Mouse (Mus musculus) layer of hippocampus, postnatal 25 days (tissue): ENCODE data around the gene 4931417E11Rik. TPM values are rescaled to one million over a fixed set of nuclear protein-coding genes. Genes with fewer than 3 reads are reported as not detected.

Experiments used
- DNase-seq, 2 experiments: peaks; one replicate each; pipeline ENCODE4 v3.0.0; 2022; ENCODE audit warnings: mixed read lengths in 2 of 2, low spot score in 1 of 2; ENCODE audit errors: extremely low spot score in 1 of 2
- total RNA-seq, 2 experiments: library from RNA; stranded (reverse); gene quantifications; 2 replicates each; pipeline ENCODE4 v1.2.3; 2021

Gene 4931417E11Rik
- not detected for total RNA-seq

DNA sequence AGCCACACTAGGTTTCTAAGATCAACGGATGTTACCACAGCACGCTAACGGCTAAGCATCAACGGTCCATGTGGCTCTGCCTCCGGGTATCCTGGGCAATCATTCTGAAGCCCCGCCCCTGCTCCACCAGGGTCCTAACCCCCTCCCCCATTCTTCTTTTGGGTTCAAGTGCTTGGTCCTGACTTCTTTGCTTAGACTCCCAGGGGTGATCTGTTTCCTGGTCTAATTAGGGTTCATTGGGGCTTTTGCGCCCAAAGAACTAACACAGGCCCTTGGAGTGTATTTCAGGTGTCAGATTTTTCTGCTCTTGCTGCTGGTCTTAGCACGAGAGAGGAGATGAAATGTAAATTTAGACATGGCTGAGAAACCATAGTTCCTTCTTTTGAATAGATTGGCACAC is at the start of gene 4931417E11Rik:
4931417E11Rik (minus strand) TSS at position 101 of the 400 bp plus-strand sequence.
- DNase-seq: no peak

DNA sequence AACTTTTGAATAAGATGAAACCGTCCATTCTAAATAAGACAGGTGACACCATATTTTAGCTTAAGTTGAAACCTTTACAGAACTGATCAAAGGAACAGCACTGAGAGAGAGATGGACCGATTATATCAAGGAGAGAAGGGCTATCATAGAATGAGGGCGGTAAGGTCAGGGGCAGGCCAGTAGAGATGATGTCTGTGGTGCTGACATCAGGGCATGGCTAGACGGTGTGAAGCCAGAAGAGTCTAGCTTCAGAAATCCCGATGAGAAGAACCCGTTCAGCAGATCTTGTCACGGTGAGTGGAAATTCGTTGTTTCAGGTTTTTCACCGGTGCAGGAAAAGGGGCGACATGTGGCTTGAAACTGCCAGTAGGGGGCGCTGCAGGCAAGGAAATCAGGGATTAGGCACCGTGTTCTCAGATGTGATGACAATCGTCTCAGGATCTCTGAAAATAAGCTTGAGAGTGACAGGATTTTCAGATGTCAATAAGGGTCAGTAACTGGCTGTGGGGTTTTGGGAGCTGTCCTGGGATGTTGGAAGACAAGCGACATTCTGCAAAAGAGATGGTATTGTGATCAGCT is 48.4 kb upstream of the 4931417E11Rik start:
- DNase-seq: peak; percentile 79 to 97

DNA sequence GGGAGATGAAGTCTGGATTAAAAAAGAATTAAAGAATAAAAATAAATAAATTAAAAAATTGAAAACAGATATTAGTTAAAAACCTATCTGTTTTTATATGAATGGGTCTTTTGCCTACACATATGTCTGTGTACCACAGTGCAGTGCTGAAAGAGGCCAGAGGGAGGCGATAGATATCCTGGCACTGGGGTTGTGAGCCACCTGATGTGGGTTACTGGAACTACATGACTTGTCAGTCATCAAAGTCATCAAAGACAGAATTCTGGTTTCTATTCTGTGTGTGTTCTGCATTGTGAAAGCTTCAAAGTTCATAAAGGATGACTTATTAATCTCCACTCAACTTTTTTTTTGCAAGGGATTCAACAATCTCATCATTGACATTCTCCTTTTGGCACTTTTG is 43.4 kb upstream of the 4931417E11Rik start:
- no peak for DNase-seq

DNA sequence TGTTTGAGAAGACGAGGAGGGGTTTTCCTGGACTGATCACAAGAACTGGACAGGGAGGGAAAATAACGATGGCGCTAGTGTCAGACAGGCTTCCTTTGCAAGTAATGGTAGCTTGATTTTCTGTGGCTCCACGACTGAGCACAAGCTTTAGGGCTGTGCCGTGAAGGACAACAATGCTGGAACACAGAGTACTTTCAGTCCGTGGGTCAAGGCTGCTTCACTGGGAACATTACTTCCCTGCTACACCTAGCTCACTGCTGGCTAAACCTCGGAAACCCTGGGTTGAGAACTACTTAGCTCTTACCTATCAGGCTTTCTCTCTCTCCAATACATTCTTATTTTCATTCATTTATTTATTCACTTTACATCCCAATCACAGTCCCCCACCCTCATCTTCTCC is 30.2 kb upstream of the 4931417E11Rik start:
- DNase-seq: no peak

DNA sequence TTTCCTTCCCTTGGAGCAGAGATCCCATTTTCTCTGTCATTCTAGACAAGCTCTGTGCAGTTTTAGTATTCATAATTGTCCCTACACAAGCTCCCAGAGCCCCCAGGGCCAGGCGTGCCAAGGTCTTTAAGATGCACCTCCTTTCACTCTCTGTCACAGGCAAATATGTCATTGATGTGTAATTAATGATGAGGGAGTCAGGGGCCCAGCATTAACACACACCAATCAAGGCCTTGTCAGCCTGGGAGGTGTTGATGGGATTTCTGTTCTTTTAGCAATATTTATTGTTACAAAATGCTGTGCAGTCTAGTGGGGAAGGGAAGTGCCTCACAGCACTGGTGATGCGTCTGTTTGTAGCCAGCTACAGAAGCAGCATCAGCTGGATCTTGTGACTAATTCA is 27.9 kb upstream of the 4931417E11Rik start:
- DNase-seq: no peak

DNA sequence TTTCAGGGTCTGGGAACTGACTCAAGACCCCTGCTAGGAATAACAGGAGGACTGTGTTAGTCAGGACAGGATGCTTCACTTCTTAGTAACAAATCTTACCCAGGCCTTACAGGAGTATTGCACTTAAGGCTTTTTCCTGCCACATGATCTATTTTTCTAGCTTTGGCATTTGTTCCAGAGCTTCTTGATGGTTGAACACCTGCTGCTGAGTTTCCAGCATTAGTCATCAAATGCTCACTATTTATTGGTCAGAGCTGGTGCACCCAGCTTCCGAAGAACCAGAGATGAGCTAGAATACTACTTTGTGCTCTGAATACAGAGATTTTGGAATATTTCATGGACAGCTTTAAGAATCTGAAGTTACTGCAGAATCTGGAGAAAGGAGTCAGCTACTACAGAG is 21.1 kb upstream of the 4931417E11Rik start:
- DNase-seq: no peak

DNA sequence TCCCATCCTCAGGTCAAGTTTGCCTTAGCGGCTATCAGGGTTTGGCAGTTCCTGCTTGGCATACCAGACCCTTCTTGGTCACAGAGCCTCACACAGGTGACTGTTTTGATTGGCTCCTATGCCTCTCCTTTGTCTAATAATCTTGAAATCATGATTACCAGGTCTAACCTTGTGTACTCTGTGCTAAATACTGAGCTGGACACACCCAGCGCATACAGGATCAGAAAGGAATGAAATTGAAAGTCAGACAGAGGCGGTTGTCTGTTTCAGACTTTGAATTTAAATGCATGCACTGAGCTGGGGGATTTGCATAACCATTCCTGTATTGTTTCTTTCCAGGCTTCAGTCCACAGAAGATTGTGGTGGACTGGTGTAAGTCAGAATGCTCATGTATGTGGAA is 16.1 kb upstream of the 4931417E11Rik start:
- no peak for DNase-seq

DNA sequence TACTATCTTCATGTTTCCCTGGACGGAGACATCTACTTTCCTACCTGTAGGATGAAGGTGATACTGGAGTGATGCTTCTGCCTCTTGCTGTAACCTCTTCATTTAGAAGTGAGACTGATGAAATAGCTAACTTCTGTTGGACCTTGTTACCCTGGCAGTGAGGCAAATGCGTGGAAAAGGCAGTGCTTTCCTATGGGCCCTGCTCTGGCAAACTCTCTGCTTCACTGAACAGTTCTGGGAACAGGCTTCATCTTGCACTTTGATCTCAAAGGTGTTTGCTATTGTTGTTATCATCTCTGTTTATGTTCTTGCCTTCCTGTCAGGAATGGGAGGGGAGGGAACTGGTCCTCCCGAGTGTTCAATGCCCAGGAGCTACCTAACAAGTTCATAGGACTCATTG is 3.4 kb downstream of the 4931417E11Rik start:
- DNase-seq: no peak

DNA sequence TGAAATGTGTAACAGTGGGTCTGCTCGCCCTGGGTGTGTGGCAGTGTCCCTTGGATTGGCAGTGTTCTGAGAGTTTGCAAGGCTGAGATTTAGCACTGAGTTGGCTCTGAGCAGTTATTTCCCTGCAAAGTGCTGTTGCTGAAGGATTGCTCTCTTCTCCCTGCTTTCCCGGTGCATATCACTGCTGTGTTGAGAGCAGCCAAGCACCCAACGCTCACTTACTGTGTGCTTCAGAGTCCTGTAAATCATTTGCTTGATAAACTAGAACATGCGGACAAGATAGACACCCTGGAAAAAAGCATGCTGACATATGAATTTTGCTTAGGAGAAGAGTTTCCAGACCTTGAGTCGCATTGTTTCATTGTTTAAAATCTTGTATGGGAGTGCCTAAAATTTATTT is 6.9 kb downstream of the 4931417E11Rik start:
- no peak for DNase-seq

DNA sequence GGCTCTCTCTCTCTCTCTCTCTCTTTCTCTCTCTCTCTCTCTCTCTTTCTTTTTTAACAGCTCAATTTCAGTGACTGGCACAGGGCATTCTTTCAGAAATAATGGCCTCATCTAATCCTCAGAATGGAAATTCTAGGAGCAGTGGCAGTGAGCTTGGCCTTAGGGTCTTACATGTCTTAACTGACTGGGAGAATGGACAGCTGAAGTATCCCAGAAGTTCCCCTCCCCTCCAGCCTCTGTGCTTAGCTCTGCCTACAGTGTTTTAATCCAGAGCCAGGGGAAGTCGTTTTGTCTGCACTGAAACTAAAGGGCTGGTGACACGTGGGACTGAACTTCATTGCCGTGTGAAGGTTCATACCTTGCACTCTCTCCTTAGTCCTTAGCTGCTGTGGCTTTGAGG is 35.6 kb downstream of the 4931417E11Rik start:
- no peak for DNase-seq

DNA sequence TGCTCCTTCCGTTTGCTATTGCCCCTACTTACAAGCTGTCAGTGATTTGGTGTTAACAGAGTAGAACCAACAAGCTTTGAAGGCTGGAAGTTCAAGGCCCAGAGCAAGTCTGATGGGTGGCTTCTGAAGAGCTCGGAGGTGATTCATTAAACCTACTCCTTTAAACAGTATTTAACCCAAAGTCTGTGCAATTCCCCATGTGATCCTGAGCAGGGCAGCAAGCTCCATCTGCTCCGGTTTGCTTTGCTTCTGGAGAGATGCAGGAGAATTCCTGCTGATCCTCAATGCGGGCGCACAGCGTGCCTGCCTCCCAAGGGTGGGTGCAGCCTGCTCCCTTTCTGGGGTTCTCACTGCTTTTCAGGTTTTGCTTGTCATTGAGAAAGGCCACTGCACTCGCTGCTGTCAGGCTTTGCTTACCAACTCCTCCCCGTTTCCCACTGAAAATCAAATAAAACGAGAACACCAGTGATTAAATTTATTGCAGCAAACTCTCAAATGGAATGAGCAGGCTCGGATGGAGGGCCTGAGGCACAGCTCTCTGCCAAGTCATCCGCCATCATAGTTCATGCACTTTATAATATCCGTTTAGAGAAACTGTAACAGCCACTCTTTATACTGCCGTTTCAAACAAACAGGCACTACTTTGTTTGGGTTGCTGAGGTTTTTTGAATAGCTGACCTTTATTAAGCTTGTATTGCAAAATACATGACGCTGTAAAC is 40.7 kb downstream of the 4931417E11Rik start:
- peak in 1 of 2 experiments; percentile 13 for DNase-seq

DNA sequence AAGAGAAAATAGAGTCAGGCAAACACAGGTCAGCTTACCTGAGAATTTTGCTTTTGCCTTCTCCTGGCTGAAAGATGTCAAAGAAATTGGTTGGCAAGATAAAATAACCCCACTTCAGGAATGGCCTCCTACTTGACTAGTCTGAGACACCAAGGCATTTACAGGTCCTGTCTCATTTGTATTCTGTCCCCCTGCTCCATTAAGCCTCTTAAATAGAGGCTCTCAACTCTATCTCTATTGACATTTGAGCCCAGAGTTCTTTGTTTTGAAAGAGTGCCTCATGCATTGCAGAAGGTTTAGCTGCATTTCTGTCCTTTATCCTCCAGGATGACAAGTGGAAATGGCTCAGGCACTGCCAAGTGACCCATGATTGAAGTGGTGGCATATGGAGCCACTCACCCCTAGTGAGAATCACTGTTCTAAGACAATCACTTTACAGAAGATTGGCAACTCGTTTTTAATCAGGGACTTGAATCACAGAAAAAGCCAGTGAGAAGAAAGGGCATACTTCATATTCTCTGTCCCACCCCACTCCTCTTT is 42.1 kb downstream of the 4931417E11Rik start:
- DNase-seq: no peak

Other genes with a start within 250 kb of the 4931417E11Rik start
- gene Dnah6, start 248.0 kb downstream of the 4931417E11Rik start, total RNA-seq: under 1 TPM; 0.54 to 0.94 TPM
- gene Suclg1, start 221.3 kb downstream of the 4931417E11Rik start, total RNA-seq: 100 to 1,000 TPM; 138 to 139 TPM